Mouse (Mus musculus) hindbrain, postnatal 0 days (tissue): ENCODE data around the gene Tgm1. TPM values are rescaled to one million over a fixed set of nuclear protein-coding genes. Genes with fewer than 3 reads are reported as not detected.
A peak's percentile ranks its signal among the peaks of the same experiment; 100 is the strongest.

Experiments used
- ATAC-seq: fragments of 200-750 bp; cut with Nextera tagmentation; 2 replicates; pipeline ENCODE4 v1.8.0; 2017; ENCODE audit warnings: mild to moderate bottlenecking, moderate TSS enrichment, moderate library complexity
- DNase-seq: peaks from one replicate; pipeline ENCODE4 v3.0.0-alpha.2; 2015; ENCODE audit warnings: low spot score
- H3K27ac ChIP-seq: fragments of 300-500 bp; sonication (generic); 2 replicates; pipeline ENCODE4 v1.5.1; 2014; ENCODE audit warnings: mild to moderate bottlenecking
- H3K27me3 ChIP-seq: fragments of 300-500 bp; sonication (generic); 2 replicates; pipeline ENCODE4 v1.6.1; 2014; ENCODE audit warnings: low read length, mixed read lengths; ENCODE audit not compliant: insufficient read depth
- H3K36me3 ChIP-seq: fragments of 300-500 bp; sonication (generic); 2 replicates; pipeline ENCODE4 v1.6.1; 2014; ENCODE audit warnings: low read length, mixed read lengths; ENCODE audit not compliant: insufficient read depth
- H3K4me1 ChIP-seq: fragments of 300-500 bp; sonication (generic); 2 replicates; pipeline ENCODE4 v1.6.1; 2014; ENCODE audit warnings: antibody characterized with exemption, low read length, mixed read lengths; ENCODE audit not compliant: insufficient read depth
- H3K4me2 ChIP-seq: fragments of 300-500 bp; sonication (generic); 2 replicates; pipeline ENCODE4 v1.6.1; 2014; ENCODE audit warnings: low read depth, mild to moderate bottlenecking, low read length, moderate library complexity, mixed read lengths
- H3K4me3 ChIP-seq: fragments of 300-500 bp; sonication (generic); 2 replicates; pipeline ENCODE4 v1.5.1; 2014; ENCODE audit warnings: low read length
- H3K9ac ChIP-seq: fragments of 300-500 bp; sonication (generic); replicated peaks from 2 replicates; pipeline ENCODE4 v1.6.1; 2014; ENCODE audit warnings: mild to moderate bottlenecking, low read length, moderate library complexity, mixed read lengths
- H3K9me3 ChIP-seq: fragments of 300-500 bp; sonication (generic); 2 replicates; pipeline ENCODE4 v1.6.1; 2016; ENCODE audit warnings: low read length, mixed read lengths
- CTCF ChIP-seq: IDR thresholded peaks from 2 replicates; pipeline ENCODE4 v1.5.1; 2016; ENCODE audit warnings: antibody characterized with exemption, control low read depth, low read depth
- WGBS: fragments of 180-500 bp; shearing (Covaris S2); extraction: QIAGEN DNeasy Blood & Tissue Kit; methylation state at CpG from one replicate; pipeline ENCODE4 v1.1.7; 2014; 5-methylcytosine and 5-hydroxymethylcytosine counted together
- polyA plus RNA-seq: library from polyadenylated mRNA; unstranded; fragments of >200 nt; fragmentation: Nextera tagmentation; extraction: Ambion mirVana; gene quantifications from 2 replicates; pipeline ENCODE4 v1.2.1, GENCODE M21; 2015
- total RNA-seq: library from RNA; depleted of rRNA; stranded (reverse); fragments of >200 nt; gene quantifications from 2 replicates; pipeline ENCODE4 v1.2.3, GENCODE M21; 2014

Tgm1 gene
- total and polyA plus RNA-seq, 2 experiments from 2014 or later = 0.10 to 0.16 TPM

DNA sequence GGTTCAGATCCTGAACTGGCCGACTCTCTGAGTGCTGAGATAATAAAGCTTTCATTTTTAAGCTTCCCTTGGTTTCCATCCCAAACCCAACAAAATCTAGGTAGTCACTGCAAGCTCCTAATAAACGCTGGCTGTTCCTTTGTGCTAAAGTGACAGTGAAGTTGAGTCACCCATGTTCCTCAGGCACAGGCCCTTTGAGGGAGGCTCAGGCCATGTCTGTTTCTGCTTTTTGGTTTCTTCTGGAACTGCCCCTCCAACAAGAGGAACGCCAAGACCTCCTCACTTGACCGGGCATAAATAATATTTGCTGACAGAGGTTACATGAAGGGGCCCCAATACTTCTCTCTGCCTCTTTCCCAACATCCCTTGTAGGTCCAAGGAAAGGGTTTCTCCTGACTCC, 22.0 kb upstream of the Tgm1 start:
- peaks cover 30% of the 10 kb centered on the region for H3K36me3 ChIP-seq
- 80% methylated on average over 4 of the region's 4 CpGs for WGBS
- H3K4me3 ChIP-seq = no peak overlapping the region
- no peaks in the 10 kb centered on the region for H3K27me3 ChIP-seq
- no peak overlapping the region for H3K27ac ChIP-seq
- H3K4me2 ChIP-seq = no peak overlapping the region
- TF ChIP-seq CTCF = no peak
- no peak for DNase-seq
- no peaks in the 10 kb centered on the region for H3K4me1 ChIP-seq
- H3K9me3 ChIP-seq = no peaks in the 10 kb centered on the region
- H3K9ac ChIP-seq = no peak overlapping the region
- no peak for ATAC-seq

DNA sequence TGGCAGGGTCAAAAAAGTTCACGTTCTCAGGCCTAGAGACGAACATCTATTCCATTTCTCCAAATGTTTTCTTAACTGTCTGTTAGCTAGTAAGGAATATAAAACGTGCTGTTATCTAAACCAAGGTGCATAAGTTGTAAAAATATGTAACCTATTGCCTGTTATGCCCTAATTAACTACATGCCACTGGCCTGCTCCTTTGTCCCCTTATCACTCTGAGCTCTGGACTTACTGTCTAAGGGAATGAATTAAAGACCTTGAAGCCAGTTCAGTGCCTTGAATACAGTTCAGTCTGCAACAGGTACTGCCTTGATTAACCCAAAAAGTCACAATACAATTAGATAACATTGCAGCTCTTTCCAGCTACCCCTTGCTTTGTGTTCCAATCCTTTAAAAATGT, 21.6 kb upstream of the Tgm1 start:
- no peak overlapping the region for H3K27ac ChIP-seq
- H3K36me3 ChIP-seq = peaks cover 28% of the 10 kb centered on the region
- no peaks in the 10 kb centered on the region for H3K27me3 ChIP-seq
- H3K4me2 ChIP-seq = no peak overlapping the region
- DNase-seq (no peak), ATAC-seq (no peak)
- H3K4me3 ChIP-seq = no peak overlapping the region
- H3K4me1 ChIP-seq = no peaks in the 10 kb centered on the region
- no peak overlapping the region for H3K9ac ChIP-seq
- TF ChIP-seq CTCF = no peak
- WGBS = 67% methylated on average over 3 of the region's 3 CpGs
- H3K9me3 ChIP-seq = no peaks in the 10 kb centered on the region

DNA sequence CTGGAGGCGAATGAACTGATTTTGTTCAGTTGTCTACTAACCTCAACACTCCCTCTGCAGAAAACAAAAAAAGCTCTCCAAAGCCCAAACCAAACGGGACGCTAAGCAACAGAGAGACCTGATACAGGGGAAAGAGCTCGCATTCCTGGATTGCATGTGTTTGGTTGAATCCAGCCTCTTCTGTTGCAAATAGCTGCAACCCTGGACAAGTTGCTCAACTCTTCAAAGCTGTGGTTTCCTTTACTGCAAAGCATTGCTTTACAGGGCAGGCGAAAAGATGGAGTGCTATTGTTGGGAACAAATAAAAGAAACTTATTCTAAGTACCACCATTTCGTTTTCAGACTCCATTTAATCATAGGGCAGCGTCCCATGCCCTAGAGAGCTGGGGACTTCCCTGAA, 21.1 kb upstream of the Tgm1 start:
- H3K9me3 ChIP-seq = no peaks in the 10 kb centered on the region
- WGBS = 81% methylated on average over 7 of the region's 7 CpGs
- peaks cover 23% of the 10 kb centered on the region for H3K36me3 ChIP-seq
- no peak for DNase-seq
- no peak overlapping the region for H3K27ac ChIP-seq
- no peaks in the 10 kb centered on the region for H3K27me3 ChIP-seq
- peaks cover 4% of the 10 kb centered on the region; the same call in 1 of the 2 replicates for H3K4me1 ChIP-seq
- no peak overlapping the region for H3K4me2 ChIP-seq
- no peak for TF ChIP-seq CTCF
- no peak overlapping the region for H3K9ac ChIP-seq
- ATAC-seq = no peak
- no peak overlapping the region for H3K4me3 ChIP-seq

DNA sequence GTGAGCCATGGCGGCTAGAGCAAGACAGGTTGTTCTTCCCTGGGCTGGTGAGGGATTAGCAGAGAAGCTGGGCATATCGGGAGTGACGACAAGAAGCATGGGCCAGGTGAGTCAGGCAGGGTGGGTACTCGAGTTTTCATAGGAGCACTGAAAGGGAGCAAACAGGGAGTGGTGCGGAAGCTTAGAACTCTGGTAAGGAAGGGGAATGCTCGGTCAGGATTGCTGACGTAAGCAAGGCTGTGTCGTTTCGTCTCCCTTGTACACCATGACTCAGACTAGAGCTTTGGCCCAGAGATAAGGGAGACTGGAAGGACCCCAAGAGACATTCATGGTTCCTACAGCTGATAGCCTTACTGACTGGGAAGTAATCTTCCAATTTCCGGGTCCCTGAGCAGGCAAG, 20.2 kb upstream of the Tgm1 start:
- no peak for DNase-seq
- no peak for TF ChIP-seq CTCF
- no peaks in the 10 kb centered on the region for H3K9me3 ChIP-seq
- peaks cover 4% of the 10 kb centered on the region; the same call in 1 of the 2 replicates for H3K4me1 ChIP-seq
- H3K27ac ChIP-seq = no peak overlapping the region
- H3K27me3 ChIP-seq = no peaks in the 10 kb centered on the region
- H3K4me2 ChIP-seq = no peak overlapping the region
- H3K9ac ChIP-seq = no peak overlapping the region
- no peak for ATAC-seq
- 78% methylated on average over 10 of the region's 10 CpGs for whole genome bisulfite sequencing
- no peak overlapping the region for H3K4me3 ChIP-seq
- H3K36me3 ChIP-seq = peaks cover 13% of the 10 kb centered on the region

DNA sequence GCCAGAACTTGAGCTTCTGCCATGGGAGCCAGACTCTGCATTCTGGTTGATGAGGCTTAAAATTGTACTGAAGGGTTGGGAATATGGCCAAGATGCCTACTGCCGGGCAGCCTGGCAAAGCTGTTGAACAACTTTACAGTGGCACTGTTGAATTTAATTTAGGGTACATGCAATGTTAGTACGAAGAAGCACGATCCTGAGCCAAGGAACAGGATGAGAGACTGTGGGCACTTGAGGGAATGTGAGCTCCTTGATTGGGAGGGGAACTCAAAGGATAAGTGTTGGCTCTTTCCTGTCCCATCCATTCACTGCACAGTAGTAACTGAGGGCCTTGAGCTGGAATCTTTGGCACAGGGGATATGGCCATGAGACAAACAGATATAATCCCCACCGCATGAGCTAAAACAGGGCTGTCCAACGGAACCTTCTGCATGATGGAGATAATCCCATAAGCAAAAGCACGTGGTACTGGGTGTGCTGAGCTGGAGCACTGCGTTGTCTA, 16.9 kb upstream of the Tgm1 start:
- DNase-seq = peak; percentile 86
- Histone ChIP-seq H3K4me2 (peak overlapping the region; percentile 22; the same call in 1 of the 2 replicates), H3K9ac (no peak overlapping the region), H3K4me1 (peaks cover 7% of the 10 kb centered on the region), H3K36me3 (no peaks in the 10 kb centered on the region), H3K4me3 (no peak overlapping the region), H3K9me3 (no peaks in the 10 kb centered on the region), H3K27ac (peak overlapping the region; percentile 63), H3K27me3 (no peaks in the 10 kb centered on the region)
- 56% methylated on average over 7 of the region's 7 CpGs for WGBS
- no peak for TF ChIP-seq CTCF
- peak; percentile 83 for ATAC-seq

DNA sequence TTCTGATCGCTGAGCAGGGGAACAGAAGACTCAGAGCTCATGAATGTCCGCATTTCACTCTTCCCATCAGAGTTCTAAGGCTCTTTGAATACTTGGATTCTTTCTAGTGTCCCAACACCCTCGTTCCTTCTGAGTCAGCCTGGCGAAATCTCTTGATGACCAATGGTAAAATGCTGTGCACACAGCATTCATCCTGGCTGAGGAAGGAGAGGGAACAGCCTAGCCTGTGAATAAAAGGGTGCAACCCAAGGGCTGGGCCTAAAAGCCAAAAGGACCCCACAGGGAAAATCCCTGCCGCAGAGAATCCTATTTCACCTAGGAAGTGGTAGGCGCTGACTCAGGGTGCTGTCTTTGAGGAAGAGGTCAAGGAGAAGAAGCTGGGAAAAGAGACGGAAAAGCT, 16.4 kb upstream of the Tgm1 start:
- no peaks in the 10 kb centered on the region for H3K9me3 ChIP-seq
- no peak for TF ChIP-seq CTCF
- peak overlapping the region; percentile 63 for H3K27ac ChIP-seq
- H3K4me2 ChIP-seq = peak overlapping the region; percentile 22; the same call in 1 of the 2 replicates
- H3K4me1 ChIP-seq = peaks cover 7% of the 10 kb centered on the region
- WGBS = 44% methylated on average over 7 of the region's 7 CpGs
- ATAC-seq (peak; percentile 66), DNase-seq (no peak)
- H3K9ac ChIP-seq = no peak overlapping the region
- H3K36me3 ChIP-seq = no peaks in the 10 kb centered on the region
- H3K27me3 ChIP-seq = no peaks in the 10 kb centered on the region
- H3K4me3 ChIP-seq = no peak overlapping the region

DNA sequence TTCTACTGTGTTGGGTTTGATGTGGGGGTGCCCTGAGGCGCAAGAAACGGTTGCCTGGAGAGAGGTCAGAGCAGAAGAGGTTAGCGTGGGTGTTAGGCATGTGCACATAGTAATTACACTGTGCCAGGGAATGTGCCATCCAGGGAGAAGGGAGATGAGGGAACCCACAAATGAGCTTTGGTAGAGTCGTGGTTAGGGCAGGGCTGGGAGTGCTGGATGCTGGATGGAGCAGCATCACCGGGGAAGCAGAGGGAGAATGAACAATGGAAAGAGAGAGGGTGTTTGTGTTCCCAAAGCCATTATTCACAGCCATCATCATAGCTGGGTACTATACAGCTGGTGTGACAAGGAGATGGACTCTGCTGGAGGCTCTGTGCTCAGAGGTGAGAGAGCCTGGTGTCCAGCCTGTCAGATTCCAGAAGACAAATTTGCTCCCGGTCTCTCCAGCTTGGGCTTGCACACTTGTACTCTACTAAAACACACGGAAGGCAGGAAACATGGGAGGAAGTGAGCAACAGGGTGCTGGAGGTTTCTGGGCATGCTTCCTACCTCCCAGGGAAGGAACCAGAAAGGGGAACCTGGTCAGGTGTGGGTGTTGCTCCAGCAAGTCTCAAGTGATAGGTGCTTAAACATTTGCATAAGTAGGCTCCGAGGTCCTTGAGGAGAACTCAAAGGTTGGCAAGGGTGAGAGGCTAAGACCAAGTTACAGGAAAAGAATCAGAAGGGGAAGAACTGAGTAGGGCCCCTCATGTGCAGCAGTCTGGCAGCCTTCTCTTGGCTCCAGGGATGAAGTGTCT, 14.4 kb upstream of the Tgm1 start:
- Histone ChIP-seq H3K27ac (no peak overlapping the region), H3K27me3 (no peaks in the 10 kb centered on the region), H3K4me1 (peaks cover 7% of the 10 kb centered on the region), H3K36me3 (no peaks in the 10 kb centered on the region), H3K9me3 (no peaks in the 10 kb centered on the region), H3K4me2 (no peak overlapping the region), H3K4me3 (no peak overlapping the region), H3K9ac (no peak overlapping the region)
- ATAC-seq = no peak
- WGBS = 72% methylated on average over 8 of the region's 8 CpGs
- DNase-seq = no peak
- TF ChIP-seq CTCF = no peak
